Mouse (Mus musculus): ENCODE data around the gene Suco. TPM values are rescaled to one million over a fixed set of nuclear protein-coding genes. Genes with fewer than 3 reads are reported as not detected.

Gene Suco
- polyA plus RNA-seq, 1 experiment from 2014 or later, result 39.6 TPM

GRCm38 (mm10) chr1:161788339-161788738 lies 88.1 kb downstream of the Suco start, which contains the start of gene Fasl:
Fasl (minus strand) TSS chr1:161788495.
- WGBS, result 84% methylated on average over 9 of the region's 9 CpGs
- DNase-seq (ENCODE audit: low spot score) (no peak), ATAC-seq (ENCODE audit: insufficient read depth, low FRiP score, low TSS enrichment) (no peak)
- Histone ChIP-seq H3K9me3 (ENCODE audit: control insufficient read depth, low read length) (no peaks in the 10 kb centered on the region), H3K4me2 (ENCODE audit: low read depth) (no peak within 1 kb of the TSS), H3K4me3 (ENCODE audit: low read depth, low read length) (no peak within 1 kb of the TSS), H3K27me3 (ENCODE audit: control insufficient read depth, insufficient read depth, low read length) (no peaks in the 10 kb centered on the region), H3K9ac (ENCODE audit: low read length) (no peak within 1 kb of the TSS), H3K27ac (ENCODE audit: low read depth, low read length) (no peak within 1 kb of the TSS), H3K36me3 (ENCODE audit: control insufficient read depth, insufficient read depth, low read length) (no peaks in the 10 kb centered on the region), H3K4me1 (ENCODE audit: control insufficient read depth, insufficient read depth, low read length) (no peaks in the 10 kb centered on the region)

DNA sequence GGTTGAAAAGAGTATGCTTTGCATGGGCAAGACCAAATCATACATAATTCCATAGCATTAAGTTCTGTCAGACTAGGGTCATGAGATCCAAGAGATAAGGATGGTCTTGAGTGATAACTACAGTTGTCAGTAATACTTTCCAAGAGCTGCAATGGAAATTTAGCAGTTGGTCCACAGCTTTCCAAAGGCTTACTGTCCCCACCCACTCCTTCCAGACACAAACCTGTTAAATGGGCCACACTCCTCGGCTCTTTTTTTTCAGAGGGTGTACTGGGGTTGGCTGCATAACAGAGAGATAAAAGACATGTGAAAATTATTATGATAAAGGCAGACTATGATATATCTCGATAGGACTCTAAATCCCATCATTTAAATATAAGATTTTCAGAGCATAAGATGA lies 93.8 kb downstream of the Suco start:
- DNase-seq (ENCODE audit: low spot score) (no peak), ATAC-seq (ENCODE audit: insufficient read depth, low FRiP score, low TSS enrichment) (no peak)
- Histone ChIP-seq H3K27me3 (ENCODE audit: control insufficient read depth, insufficient read depth, low read length) (no peaks in the 10 kb centered on the region), H3K4me2 (ENCODE audit: low read depth) (no peak overlapping the region), H3K36me3 (ENCODE audit: control insufficient read depth, insufficient read depth, low read length) (no peaks in the 10 kb centered on the region), H3K9me3 (ENCODE audit: control insufficient read depth, low read length) (no peaks in the 10 kb centered on the region), H3K4me3 (ENCODE audit: low read depth, low read length) (no peak overlapping the region), H3K27ac (ENCODE audit: low read depth, low read length) (no peak overlapping the region), H3K9ac (ENCODE audit: low read length) (no peak overlapping the region), H3K4me1 (ENCODE audit: control insufficient read depth, insufficient read depth, low read length) (no peaks in the 10 kb centered on the region)
- 84% methylated on average over 2 of the region's 2 CpGs for WGBS

DNA sequence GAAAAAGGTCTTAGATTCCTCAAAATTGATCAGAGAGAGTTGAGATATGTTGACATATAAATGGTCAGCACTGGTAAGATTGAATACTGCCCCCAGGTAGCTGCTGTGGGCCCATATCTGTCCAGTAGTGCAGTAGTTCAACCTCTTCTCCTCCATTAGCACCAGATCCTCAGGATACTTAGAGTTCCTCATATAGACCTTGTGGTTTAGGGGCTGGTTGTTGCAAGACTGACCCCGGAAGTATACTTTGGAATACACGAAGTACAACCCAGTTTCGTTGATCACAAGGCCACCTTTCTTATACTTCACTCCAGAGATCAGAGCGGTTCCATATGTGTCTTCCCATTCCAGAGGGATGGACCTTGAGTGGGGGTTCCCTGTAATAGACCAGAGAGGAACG lies 94.9 kb downstream of the Suco start:
- 88% methylated on average over 5 of the region's 5 CpGs for WGBS
- H3K27me3 ChIP-seq (ENCODE audit: control insufficient read depth, insufficient read depth, low read length), result no peaks in the 10 kb centered on the region
- H3K9me3 ChIP-seq (ENCODE audit: control insufficient read depth, low read length), result no peaks in the 10 kb centered on the region
- no peak overlapping the region for H3K4me3 ChIP-seq (ENCODE audit: low read depth, low read length)
- H3K9ac ChIP-seq (ENCODE audit: low read length), result no peak overlapping the region
- no peaks in the 10 kb centered on the region for H3K36me3 ChIP-seq (ENCODE audit: control insufficient read depth, insufficient read depth, low read length)
- ATAC-seq (ENCODE audit: insufficient read depth, low FRiP score, low TSS enrichment) (no peak), DNase-seq (ENCODE audit: low spot score) (no peak)
- no peaks in the 10 kb centered on the region for H3K4me1 ChIP-seq (ENCODE audit: control insufficient read depth, insufficient read depth, low read length)
- H3K27ac ChIP-seq (ENCODE audit: low read depth, low read length), result no peak overlapping the region
- no peak overlapping the region for H3K4me2 ChIP-seq (ENCODE audit: low read depth)

DNA sequence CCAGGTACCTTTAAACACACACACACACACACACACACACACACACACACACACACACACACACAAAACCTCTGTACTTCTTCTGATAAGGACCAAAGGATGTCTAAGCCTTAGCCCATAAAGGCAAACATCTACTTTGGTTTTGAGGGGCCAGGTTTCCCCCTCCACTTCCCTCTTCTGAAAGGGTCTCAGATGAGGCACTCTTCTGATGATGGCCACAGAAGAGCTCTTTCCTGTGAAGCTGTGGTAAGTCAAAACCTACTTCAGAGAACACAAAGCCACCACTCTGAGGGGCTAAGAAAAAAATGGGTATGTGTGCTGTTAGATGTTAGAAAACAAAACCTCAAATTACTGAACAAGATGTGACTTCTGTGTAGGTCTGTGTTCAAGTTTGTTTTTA lies 97.4 kb downstream of the Suco start:
- ATAC-seq (ENCODE audit: insufficient read depth, low FRiP score, low TSS enrichment), result no peak
- Histone ChIP-seq H3K9ac (ENCODE audit: low read length) (no peak overlapping the region), H3K27ac (ENCODE audit: low read depth, low read length) (no peak overlapping the region), H3K9me3 (ENCODE audit: control insufficient read depth, low read length) (no peaks in the 10 kb centered on the region), H3K4me3 (ENCODE audit: low read depth, low read length) (no peak overlapping the region), H3K4me2 (ENCODE audit: low read depth) (no peak overlapping the region), H3K4me1 (ENCODE audit: control insufficient read depth, insufficient read depth, low read length) (no peaks in the 10 kb centered on the region), H3K36me3 (ENCODE audit: control insufficient read depth, insufficient read depth, low read length) (no peaks in the 10 kb centered on the region), H3K27me3 (ENCODE audit: control insufficient read depth, insufficient read depth, low read length) (no peaks in the 10 kb centered on the region)
- DNase-seq (ENCODE audit: low spot score), result no peak

GRCm38 (mm10) chr1:161775151-161775550 lies 101.3 kb downstream of the Suco start:
- DNase-seq (ENCODE audit: low spot score) (no peak), ATAC-seq (ENCODE audit: insufficient read depth, low FRiP score, low TSS enrichment) (no peak)
- no peak overlapping the region for H3K9ac ChIP-seq (ENCODE audit: low read length)
- no peak overlapping the region for H3K4me3 ChIP-seq (ENCODE audit: low read depth, low read length)
- H3K4me1 ChIP-seq (ENCODE audit: control insufficient read depth, insufficient read depth, low read length), result no peaks in the 10 kb centered on the region
- WGBS, result 84% methylated on average over 6 of the region's 6 CpGs
- H3K9me3 ChIP-seq (ENCODE audit: control insufficient read depth, low read length), result no peaks in the 10 kb centered on the region
- no peak overlapping the region for H3K4me2 ChIP-seq (ENCODE audit: low read depth)
- H3K36me3 ChIP-seq (ENCODE audit: control insufficient read depth, insufficient read depth, low read length), result no peaks in the 10 kb centered on the region
- no peak overlapping the region for H3K27ac ChIP-seq (ENCODE audit: low read depth, low read length)
- H3K27me3 ChIP-seq (ENCODE audit: control insufficient read depth, insufficient read depth, low read length), result no peaks in the 10 kb centered on the region

GRCm38 (mm10) chr1:161771293-161771692 lies 105.2 kb downstream of the Suco start:
- no peaks in the 10 kb centered on the region for H3K4me1 ChIP-seq (ENCODE audit: control insufficient read depth, insufficient read depth, low read length)
- H3K36me3 ChIP-seq (ENCODE audit: control insufficient read depth, insufficient read depth, low read length), result no peaks in the 10 kb centered on the region
- WGBS, result 87% methylated on average over 2 of the region's 2 CpGs
- H3K9me3 ChIP-seq (ENCODE audit: control insufficient read depth, low read length), result no peaks in the 10 kb centered on the region
- ATAC-seq (ENCODE audit: insufficient read depth, low FRiP score, low TSS enrichment) (no peak), DNase-seq (ENCODE audit: low spot score) (no peak)
- no peak overlapping the region for H3K27ac ChIP-seq (ENCODE audit: low read depth, low read length)
- no peaks in the 10 kb centered on the region for H3K27me3 ChIP-seq (ENCODE audit: control insufficient read depth, insufficient read depth, low read length)
- no peak overlapping the region for H3K4me2 ChIP-seq (ENCODE audit: low read depth)
- H3K9ac ChIP-seq (ENCODE audit: low read length), result no peak overlapping the region
- H3K4me3 ChIP-seq (ENCODE audit: low read depth, low read length), result no peak overlapping the region

GRCm38 (mm10) chr1:161769329-161769728 lies 107.2 kb downstream of the Suco start:
- H3K27me3 ChIP-seq (ENCODE audit: control insufficient read depth, insufficient read depth, low read length), result no peaks in the 10 kb centered on the region
- H3K9me3 ChIP-seq (ENCODE audit: control insufficient read depth, low read length), result no peaks in the 10 kb centered on the region
- H3K27ac ChIP-seq (ENCODE audit: low read depth, low read length), result no peak overlapping the region
- ATAC-seq (ENCODE audit: insufficient read depth, low FRiP score, low TSS enrichment), result no peak
- H3K4me3 ChIP-seq (ENCODE audit: low read depth, low read length), result no peak overlapping the region
- no peaks in the 10 kb centered on the region for H3K36me3 ChIP-seq (ENCODE audit: control insufficient read depth, insufficient read depth, low read length)
- no peak overlapping the region for H3K9ac ChIP-seq (ENCODE audit: low read length)
- WGBS, result 98% methylated on average over 1 of the region's 1 CpGs
- no peak for DNase-seq (ENCODE audit: low spot score)
- H3K4me2 ChIP-seq (ENCODE audit: low read depth), result no peak overlapping the region
- no peaks in the 10 kb centered on the region for H3K4me1 ChIP-seq (ENCODE audit: control insufficient read depth, insufficient read depth, low read length)

DNA sequence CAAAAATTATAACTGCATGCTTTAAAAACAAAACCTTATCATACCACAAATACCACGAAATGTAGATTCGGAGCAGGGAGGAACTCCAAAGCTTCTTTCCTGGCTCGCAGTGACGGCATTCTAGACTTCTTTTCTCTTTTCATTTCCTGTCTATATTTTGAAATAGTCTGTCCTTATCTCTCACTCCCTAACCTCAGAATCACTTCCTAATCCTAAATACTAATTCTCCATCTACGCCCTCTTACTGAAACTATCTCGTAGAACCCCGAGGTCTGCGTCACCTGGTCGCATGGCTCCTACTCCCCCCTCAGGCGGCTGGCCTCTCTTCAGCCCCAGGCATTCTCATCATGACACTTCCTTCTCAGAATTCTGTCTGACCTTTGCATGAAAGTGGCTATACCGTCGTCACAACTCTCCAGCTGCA lies 109.4 kb downstream of the Suco start:
- Histone ChIP-seq H3K4me3 (ENCODE audit: low read depth, low read length) (no peak overlapping the region), H3K9ac (ENCODE audit: low read length) (no peak overlapping the region), H3K4me1 (ENCODE audit: control insufficient read depth, insufficient read depth, low read length) (no peaks in the 10 kb centered on the region), H3K27ac (ENCODE audit: low read depth, low read length) (no peak overlapping the region), H3K27me3 (ENCODE audit: control insufficient read depth, insufficient read depth, low read length) (no peaks in the 10 kb centered on the region), H3K9me3 (ENCODE audit: control insufficient read depth, low read length) (no peaks in the 10 kb centered on the region), H3K36me3 (ENCODE audit: control insufficient read depth, insufficient read depth, low read length) (no peaks in the 10 kb centered on the region), H3K4me2 (ENCODE audit: low read depth) (no peak overlapping the region)
- ATAC-seq (ENCODE audit: insufficient read depth, low FRiP score, low TSS enrichment) (no peak), DNase-seq (ENCODE audit: low spot score) (no peak)
- 73% methylated on average over 12 of the region's 12 CpGs for WGBS

GRCm38 (mm10) chr1:161766656-161767055 lies 109.8 kb downstream of the Suco start:
- no peak overlapping the region for H3K9ac ChIP-seq (ENCODE audit: low read length)
- 61% methylated on average over 5 of the region's 5 CpGs for WGBS
- H3K27ac ChIP-seq (ENCODE audit: low read depth, low read length), result no peak overlapping the region
- H3K4me1 ChIP-seq (ENCODE audit: control insufficient read depth, insufficient read depth, low read length), result no peaks in the 10 kb centered on the region
- ATAC-seq (ENCODE audit: insufficient read depth, low FRiP score, low TSS enrichment) (no peak), DNase-seq (ENCODE audit: low spot score) (no peak)
- H3K4me2 ChIP-seq (ENCODE audit: low read depth), result no peak overlapping the region
- H3K4me3 ChIP-seq (ENCODE audit: low read depth, low read length), result no peak overlapping the region
- no peaks in the 10 kb centered on the region for H3K27me3 ChIP-seq (ENCODE audit: control insufficient read depth, insufficient read depth, low read length)
- no peaks in the 10 kb centered on the region for H3K36me3 ChIP-seq (ENCODE audit: control insufficient read depth, insufficient read depth, low read length)
- no peaks in the 10 kb centered on the region for H3K9me3 ChIP-seq (ENCODE audit: control insufficient read depth, low read length)
